Mouse (Mus musculus) C2C12 (cell line): ENCODE measurements around the gene Lactb. TPM values are rescaled to one million over a fixed set of nuclear protein-coding genes. Genes with fewer than 3 reads are reported as not detected.

ENCODE experiments used
- H3K27me3 ChIP-seq: one replicate; pipeline ENCODE4 v1.6.1; 2011; ENCODE audit not compliant: control insufficient read depth, insufficient read depth, insufficient read length
- H3K36me3 ChIP-seq: one replicate; pipeline ENCODE4 v1.6.1; 2011; ENCODE audit not compliant: control insufficient read depth, insufficient read depth
- H3K4me3 ChIP-seq: one replicate; pipeline ENCODE4 v1.5.1; 2011; ENCODE audit warnings: mild to moderate bottlenecking, control low read depth; ENCODE audit not compliant: poor library complexity, insufficient read depth, severe bottlenecking
- H3K79me2 ChIP-seq: one replicate; pipeline ENCODE4 v1.6.1; 2011; ENCODE audit not compliant: control insufficient read depth, insufficient read depth
- H3K79me3 ChIP-seq: one replicate; pipeline ENCODE4 v1.6.1; 2011; ENCODE audit warnings: low read depth, control low read depth
- H3ac ChIP-seq: one replicate; pipeline ENCODE3; 2011; ENCODE audit warnings: low read depth; ENCODE audit not compliant: control insufficient read depth, insufficient read length
- CEBPB ChIP-seq: IDR thresholded peaks from one replicate; pipeline ENCODE4 v1.6.1; 2011; ENCODE audit warnings: low read depth, mild to moderate bottlenecking, control low read depth, moderate library complexity
- CTCF ChIP-seq: IDR thresholded peaks from one replicate; pipeline ENCODE4 v1.5.1; 2011; ENCODE audit not compliant: control insufficient read depth, insufficient read depth, insufficient read length
- FOSL1 ChIP-seq: IDR thresholded peaks from one replicate; pipeline ENCODE4 v1.8.0; 2011; ENCODE audit warnings: mild to moderate bottlenecking, low read length; ENCODE audit not compliant: poor library complexity, insufficient read depth, severe bottlenecking
- MAX ChIP-seq: IDR thresholded peaks from one replicate; pipeline ENCODE4 v1.6.1; 2011; ENCODE audit warnings: mild to moderate bottlenecking, control low read depth
- MYOD1 ChIP-seq: IDR thresholded peaks from one replicate; pipeline ENCODE4 v1.6.1; 2011; ENCODE audit warnings: low read depth; ENCODE audit not compliant: control insufficient read depth, insufficient read length
- MYOG ChIP-seq: IDR thresholded peaks from one replicate; pipeline ENCODE4 v1.6.1; 2011; ENCODE audit not compliant: control insufficient read depth, insufficient read length; ENCODE audit errors: extremely low read depth
- USF1 ChIP-seq: IDR thresholded peaks from one replicate; pipeline ENCODE4 v1.6.1; 2011; ENCODE audit warnings: low read depth, mild to moderate bottlenecking, control low read depth, moderate library complexity
- polyA plus RNA-seq: library from polyadenylated mRNA; unstranded; fragments of >200 nt; fragmentation: generic; extraction: Trizol; gene quantifications from one replicate; pipeline ENCODE4 v1.2.1, GENCODE M21; 2012; ENCODE audit warnings: missing spikeins

The Lactb gene
- polyA plus RNA-seq, 1 experiment, result 7.5 TPM

DNA sequence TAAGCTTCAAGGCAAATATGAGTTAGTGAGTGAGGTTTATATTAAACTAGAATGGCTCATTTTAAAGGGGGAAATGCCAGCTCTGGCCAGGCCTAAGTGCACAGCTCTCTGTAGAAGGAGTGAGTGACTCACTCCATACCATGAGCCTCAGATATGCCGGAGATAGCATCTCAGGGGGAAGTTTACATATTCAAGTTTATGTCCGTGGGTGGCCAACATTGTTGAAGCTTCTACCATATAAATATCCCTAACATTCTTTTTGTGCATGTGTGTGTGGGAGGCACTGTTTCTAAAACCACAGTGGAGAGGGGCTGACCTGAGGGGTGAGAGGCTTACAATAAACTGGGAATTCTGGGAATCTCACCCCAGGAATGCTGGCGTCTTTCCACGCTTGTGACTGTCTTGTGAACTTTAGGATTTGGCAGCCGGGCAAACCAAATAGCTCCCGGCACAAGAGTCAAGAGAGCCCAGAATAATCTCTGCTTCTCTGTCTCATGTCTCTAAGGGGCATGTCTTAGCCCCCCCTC lies 13.7 kb upstream of the Lactb start:
- H3K36me3 ChIP-seq, result no peaks in the 10 kb centered on the region
- no peaks in the 10 kb centered on the region for H3K79me3 ChIP-seq
- no peak overlapping the region for H3K4me3 ChIP-seq
- no peaks in the 10 kb centered on the region for H3K79me2 ChIP-seq
- TF ChIP-seq FOSL1, result peak; percentile 5
- peak; percentile 27 for TF ChIP-seq MAX
- TF ChIP-seq USF1, result peak; percentile 23
- no peak for TF ChIP-seq MYOG
- TF ChIP-seq MYOD1, result no peak
- no peaks in the 10 kb centered on the region for H3K27me3 ChIP-seq
- H3ac ChIP-seq, result no peak overlapping the region

DNA sequence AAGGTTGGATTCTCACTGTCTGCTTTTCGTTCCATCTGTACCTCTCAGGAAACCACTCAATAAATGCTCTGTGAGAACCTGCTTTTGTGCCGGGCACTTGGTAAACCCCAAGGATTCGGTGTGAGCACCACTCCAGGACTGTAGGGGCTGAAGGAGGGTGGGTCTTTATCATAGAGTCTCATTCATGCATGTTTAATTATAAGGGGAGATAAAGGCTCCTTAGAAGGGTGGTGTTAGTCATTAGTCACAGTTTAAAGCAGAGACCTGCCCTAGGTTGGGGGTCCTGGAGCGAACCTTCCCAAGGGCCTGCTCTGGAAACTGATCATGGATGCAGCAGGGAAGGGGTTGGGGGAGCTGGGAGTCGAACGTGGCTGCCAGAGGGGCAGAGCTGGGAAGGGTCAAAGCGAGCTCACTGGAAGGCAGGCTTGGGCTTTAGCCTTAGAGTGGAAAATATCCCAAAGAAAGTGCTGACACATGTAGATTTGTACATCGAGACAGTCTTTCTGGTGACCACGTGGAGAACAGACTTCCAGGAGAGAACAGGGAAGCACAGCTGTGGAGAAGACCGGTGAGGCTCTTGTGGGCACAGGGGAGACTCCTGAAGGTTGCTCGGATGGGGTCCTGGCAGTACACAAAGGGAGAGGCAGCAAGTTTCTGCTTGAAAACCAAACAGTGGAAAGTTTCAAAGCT lies 13.1 kb upstream of the Lactb start:
- no peaks in the 10 kb centered on the region for H3K79me3 ChIP-seq
- no peaks in the 10 kb centered on the region for H3K79me2 ChIP-seq
- TF ChIP-seq CTCF, result no peak
- TF ChIP-seq USF1, result peak; percentile 75
- TF ChIP-seq MAX, result peak; percentile 76
- H3K4me3 ChIP-seq, result no peak overlapping the region
- no peaks in the 10 kb centered on the region for H3K27me3 ChIP-seq
- H3ac ChIP-seq, result peak overlapping the region; percentile 1
- H3K36me3 ChIP-seq, result no peaks in the 10 kb centered on the region

DNA sequence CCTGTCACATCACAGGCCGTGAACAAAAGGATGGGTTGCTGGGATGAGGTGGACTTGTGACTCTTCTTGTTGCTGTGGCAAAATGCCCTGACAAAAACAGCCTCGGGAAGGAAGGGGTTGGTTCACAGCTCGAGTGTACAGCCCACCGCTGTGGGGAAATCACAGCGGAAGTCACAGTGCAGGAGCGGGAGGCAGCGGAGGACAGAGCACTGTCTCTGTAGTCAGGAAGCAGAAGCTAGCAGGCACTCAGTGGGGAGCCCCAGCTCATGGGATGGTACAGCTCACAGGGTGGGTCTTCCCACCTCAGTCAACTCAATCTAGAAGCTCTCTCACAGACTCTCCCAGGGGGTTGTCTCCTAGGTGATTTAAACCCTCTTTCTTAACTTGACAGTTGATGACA lies 10.1 kb upstream of the Lactb start:
- TF ChIP-seq FOSL1 (no peak), MYOD1 (no peak), MAX (no peak), CTCF (no peak), CEBPB (no peak), MYOG (no peak), USF1 (no peak)
- Histone ChIP-seq H3K36me3 (no peaks in the 10 kb centered on the region), H3K4me3 (no peak overlapping the region), H3K27me3 (no peaks in the 10 kb centered on the region), H3ac (no peak overlapping the region), H3K79me2 (no peaks in the 10 kb centered on the region), H3K79me3 (no peaks in the 10 kb centered on the region)

DNA sequence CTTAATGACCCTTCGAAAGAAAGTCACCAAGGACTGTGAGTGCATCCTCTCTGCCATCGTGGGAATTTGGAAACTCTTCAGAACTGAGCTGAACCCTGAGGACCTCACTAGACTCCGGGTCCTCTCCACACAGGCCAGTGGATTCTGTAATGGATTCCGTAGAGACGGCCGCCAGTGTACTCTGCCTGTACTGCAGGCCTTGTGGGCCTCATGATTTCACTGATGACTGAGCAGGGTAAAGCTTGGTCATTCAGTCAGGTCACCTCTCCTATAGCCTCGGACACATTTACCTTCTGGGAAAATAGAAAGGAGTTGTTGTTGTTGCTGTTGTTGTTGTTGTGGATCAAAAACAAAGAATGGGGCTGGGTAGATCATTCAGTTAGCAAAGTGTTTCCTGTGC lies 6.8 kb upstream of the Lactb start:
- H3K79me2 ChIP-seq, result no peaks in the 10 kb centered on the region
- H3K27me3 ChIP-seq, result no peaks in the 10 kb centered on the region
- H3K79me3 ChIP-seq, result no peaks in the 10 kb centered on the region
- no peak for TF ChIP-seq MAX
- TF ChIP-seq USF1, result no peak
- no peak for TF ChIP-seq CEBPB
- TF ChIP-seq MYOD1, result no peak
- no peak for TF ChIP-seq MYOG
- no peak for TF ChIP-seq FOSL1
- TF ChIP-seq CTCF, result no peak
- no peaks in the 10 kb centered on the region for H3K36me3 ChIP-seq
- no peak overlapping the region for H3K4me3 ChIP-seq
- H3ac ChIP-seq, result no peak overlapping the region

DNA sequence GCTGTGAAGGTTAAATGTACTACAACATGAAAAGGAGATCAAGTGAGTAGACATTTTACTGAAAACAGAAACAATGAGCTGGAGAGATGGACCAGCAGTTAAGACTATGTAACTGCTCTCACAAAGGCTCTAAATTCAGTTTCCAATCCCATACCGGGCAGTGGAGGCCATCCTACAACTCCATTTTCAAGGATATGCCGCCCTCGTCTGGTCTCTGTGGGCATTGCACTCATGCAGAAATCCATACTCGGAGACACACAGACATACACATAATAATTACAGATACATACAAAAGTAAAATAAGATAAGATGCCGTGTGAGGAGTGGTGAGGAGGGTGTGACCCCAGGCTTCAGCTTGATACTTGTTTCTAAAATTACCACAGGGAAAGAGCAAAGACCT lies 5.2 kb upstream of the Lactb start:
- Histone ChIP-seq H3ac (no peak overlapping the region), H3K79me2 (no peaks in the 10 kb centered on the region), H3K27me3 (no peaks in the 10 kb centered on the region), H3K4me3 (no peak overlapping the region), H3K36me3 (no peaks in the 10 kb centered on the region), H3K79me3 (no peaks in the 10 kb centered on the region)
- TF ChIP-seq MYOG (no peak), MAX (no peak), CEBPB (no peak), USF1 (no peak), FOSL1 (no peak), CTCF (peak; percentile 67), MYOD1 (no peak)

DNA sequence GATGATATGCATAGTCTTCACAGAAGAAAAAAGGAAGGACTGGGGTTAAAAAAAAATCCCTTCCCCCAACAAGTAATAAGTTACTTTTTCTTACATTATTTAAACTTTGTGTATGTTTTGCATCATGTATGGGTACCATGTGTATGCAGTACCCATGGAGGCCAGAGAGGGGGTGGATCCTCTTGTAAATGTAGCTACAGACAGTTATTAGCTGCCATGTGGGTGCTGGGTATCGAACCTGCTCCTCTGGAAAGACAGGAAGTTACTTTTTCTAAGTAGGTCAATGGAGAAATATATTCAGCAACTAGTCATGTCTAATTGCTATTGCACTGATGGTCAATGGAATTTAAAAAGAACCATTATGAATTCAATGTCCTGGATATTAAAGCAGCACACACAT lies 3.2 kb upstream of the Lactb start:
- Histone ChIP-seq H3ac (no peak overlapping the region), H3K79me2 (no peaks in the 10 kb centered on the region), H3K4me3 (no peak overlapping the region), H3K36me3 (no peaks in the 10 kb centered on the region), H3K79me3 (no peaks in the 10 kb centered on the region), H3K27me3 (no peaks in the 10 kb centered on the region)
- TF ChIP-seq MAX, result no peak
- TF ChIP-seq MYOD1, result no peak
- no peak for TF ChIP-seq CTCF
- TF ChIP-seq MYOG, result no peak
- TF ChIP-seq FOSL1, result no peak
- TF ChIP-seq CEBPB, result no peak
- no peak for TF ChIP-seq USF1
